Comparison of ENCODE assay signal across 8 mouse cellular contexts in the genomic region with DNA sequence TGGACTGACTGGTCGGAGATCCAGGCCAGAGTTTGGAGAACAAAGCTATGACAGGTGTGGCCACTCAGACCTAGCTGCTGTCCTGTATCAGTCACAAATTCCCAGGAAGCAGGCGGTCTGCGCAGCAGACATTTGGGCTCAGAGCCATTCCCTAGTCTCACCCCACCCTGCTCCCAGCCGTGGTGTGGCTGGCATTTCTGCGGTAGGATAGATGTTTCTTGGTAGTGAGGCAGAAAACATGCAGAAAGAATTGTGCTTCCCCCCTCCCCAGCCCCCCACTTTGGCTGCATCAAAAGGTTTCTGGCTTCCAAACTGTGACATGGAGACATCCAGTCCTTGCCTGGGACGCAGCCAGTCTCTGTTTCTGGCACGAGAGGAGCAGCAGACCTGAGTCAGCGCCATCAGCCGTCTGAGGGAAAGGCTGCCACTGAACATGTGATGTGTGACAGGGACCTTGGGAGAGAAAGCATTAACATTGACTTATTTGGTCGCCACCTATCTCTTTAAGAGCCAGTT.
A peak's percentile ranks its signal among the peaks of the same experiment; 100 is the strongest.
DNase-seq lines count a peak whose midpoint lies in the region; ATAC-seq and TF ChIP-seq lines count a peak whose summit lies in the region.

No protein-coding gene starts in this region.

- H3K9ac ChIP-seq in midbrain, postnatal 0 days (replicated peaks; ENCODE audit: low read length, poor library complexity, severe bottlenecking): no peak overlapping the region
- no peak overlapping the region for H3K9ac ChIP-seq in midbrain, embryonic 15.5 days
- H3K9ac ChIP-seq in hindbrain, embryonic 16.5 days (ENCODE audit: low read depth, low read length): no peak overlapping the region
- H3K9ac ChIP-seq in intestine, embryonic 15.5 days: no peak overlapping the region

- peak; percentile 91 for DNase-seq in midbrain, postnatal 0 days (ENCODE audit: low spot score)
- DNase-seq in brain, adult 2 months (ENCODE audit: low read depth, low spot score): peak; percentile 92
- DNase-seq in gastrocnemius, adult 2 months: peak; percentile 79
- DNase-seq in embryo, embryonic 10.5 days (ENCODE audit: low spot score): no peak

- peaks cover 41% of the 10 kb centered on the region for H3K27me3 ChIP-seq in midbrain, postnatal 0 days (ENCODE audit: insufficient read depth, low read length)
- H3K27me3 ChIP-seq in midbrain, embryonic 15.5 days (replicated peaks): peaks cover 61% of the 10 kb centered on the region
- H3K27me3 ChIP-seq in hindbrain, embryonic 16.5 days (replicated peaks; ENCODE audit: control insufficient read depth, insufficient read depth, low read length): peaks cover 30% of the 10 kb centered on the region
- no peaks in the 10 kb centered on the region for H3K27me3 ChIP-seq in intestine, embryonic 15.5 days (replicated peaks)

- H3K4me3 ChIP-seq in midbrain, postnatal 0 days (ENCODE audit: low read depth, low read length): no peak overlapping the region
- H3K4me3 ChIP-seq in midbrain, embryonic 15.5 days: no peak overlapping the region
- no peak overlapping the region for H3K4me3 ChIP-seq in gastrocnemius, adult 2 months
- no peak overlapping the region for H3K4me3 ChIP-seq in hindbrain, embryonic 16.5 days (ENCODE audit: low read length)
- no peak overlapping the region for H3K4me3 ChIP-seq in intestine, embryonic 15.5 days (replicated peaks)

- TF ChIP-seq CTCF in midbrain, postnatal 0 days (IDR thresholded peaks at IDR 0.05): no peak
- no peak for TF ChIP-seq CTCF in gastrocnemius, adult 2 months (IDR thresholded peaks at IDR 0.05)

- H3K9me3 ChIP-seq in midbrain, postnatal 0 days (ENCODE audit: low read length): no peaks in the 10 kb centered on the region
- H3K9me3 ChIP-seq in midbrain, embryonic 15.5 days: no peaks in the 10 kb centered on the region
- H3K9me3 ChIP-seq in hindbrain, embryonic 16.5 days (ENCODE audit: control insufficient read depth, low read length): no peaks in the 10 kb centered on the region
- no peaks in the 10 kb centered on the region for H3K9me3 ChIP-seq in intestine, embryonic 15.5 days

- H3K4me1 ChIP-seq in midbrain, postnatal 0 days (ENCODE audit: insufficient read depth, low read length): no peaks in the 10 kb centered on the region
- H3K4me1 ChIP-seq in midbrain, embryonic 15.5 days: peaks cover 3% of the 10 kb centered on the region; the same call in 1 of the 2 replicates
- H3K4me1 ChIP-seq in hindbrain, embryonic 16.5 days (ENCODE audit: control insufficient read depth, insufficient read depth, low read depth, low read length): peaks cover 2% of the 10 kb centered on the region; the same call in 1 of the 2 replicates
- peaks cover 13% of the 10 kb centered on the region for H3K4me1 ChIP-seq in intestine, embryonic 15.5 days (replicated peaks)

- ATAC-seq in midbrain, postnatal 0 days (ENCODE audit: low FRiP score): peak; percentile 60; the same call in 1 of the 2 replicates
- no peak for ATAC-seq in midbrain, embryonic 15.5 days (replicated peaks)
- peak; percentile 79 for ATAC-seq in hindbrain, embryonic 16.5 days
- no peak for ATAC-seq in intestine, embryonic 15.5 days
- ATAC-seq in monocyte, adult 5-6 weeks (replicated peaks; ENCODE audit: insufficient number of reproducible peaks, low FRiP score, low TSS enrichment, poor library complexity, severe bottlenecking): no peak

- no peak overlapping the region for H3K4me2 ChIP-seq in midbrain, postnatal 0 days (ENCODE audit: low read depth, low read length, poor library complexity, severe bottlenecking)
- H3K4me2 ChIP-seq in midbrain, embryonic 15.5 days: no peak overlapping the region
- H3K4me2 ChIP-seq in hindbrain, embryonic 16.5 days (ENCODE audit: low read length): no peak overlapping the region
- H3K4me2 ChIP-seq in intestine, embryonic 15.5 days (replicated peaks): no peak overlapping the region

- no peaks in the 10 kb centered on the region for H3K36me3 ChIP-seq in midbrain, postnatal 0 days (ENCODE audit: insufficient read depth, low read length)
- H3K36me3 ChIP-seq in midbrain, embryonic 15.5 days (replicated peaks): no peaks in the 10 kb centered on the region
- H3K36me3 ChIP-seq in hindbrain, embryonic 16.5 days (ENCODE audit: control insufficient read depth, insufficient read depth, low read length): no peaks in the 10 kb centered on the region
- H3K36me3 ChIP-seq in intestine, embryonic 15.5 days: no peaks in the 10 kb centered on the region

- intact Hi-C loops in gastrocnemius, adult 2 months (cut with DNase I): loop anchor here (5.0 kb wide), 1 partner anchor 1473 kb away; no protein-coding TSS in a partner anchor

- WGBS in midbrain, postnatal 0 days: 57% methylated on average over 10 of the region's 10 CpGs
- WGBS in midbrain, embryonic 15.5 days: 68% methylated on average over 10 of the region's 10 CpGs
- 50% methylated on average over 10 of the region's 10 CpGs for WGBS in hindbrain, embryonic 16.5 days
- 52% methylated on average over 10 of the region's 10 CpGs for WGBS in intestine, embryonic 15.5 days

- H3K27ac ChIP-seq in midbrain, postnatal 0 days (ENCODE audit: low read depth, low read length): no peak overlapping the region
- no peak overlapping the region for H3K27ac ChIP-seq in midbrain, embryonic 15.5 days
- H3K27ac ChIP-seq in gastrocnemius, adult 2 months: peak overlapping the region; percentile 16; the same call in 1 of the 2 replicates
- H3K27ac ChIP-seq in hindbrain, embryonic 16.5 days (ENCODE audit: low read depth, low read length): no peak overlapping the region
- H3K27ac ChIP-seq in intestine, embryonic 15.5 days: no peak overlapping the region

Comparison
In these comparisons a context has a peak if more than half of its experiments do, and no peak if none do; other contexts are left out.
1. ATAC-seq: peak in midbrain, postnatal 0 days (single experiment) and hindbrain, embryonic 16.5 days (single experiment); none in midbrain, embryonic 15.5 days (single experiment), intestine, embryonic 15.5 days (single experiment) and monocyte, adult 5-6 weeks (single experiment).